Mouse (Mus musculus): ENCODE measurements at regions not wholly inside any gene's neighbourhood (a gene's known extent, or its start where the extent isn't known, plus 50 kb on each side); places are given as distances from the start of the nearest gene placed in this dataset.

GRCm38 (mm10) chr1:147703467-147703866 is 1208.9 kb downstream of the Brinp3 start:
- no peak for TF ChIP-seq POLR2A (IDR thresholded peaks at IDR 0.05; ENCODE audit: borderline replicate concordance, extremely low read depth, insufficient read depth, insufficient read length, poor library complexity, severe bottlenecking)
- TF ChIP-seq CTCF (IDR thresholded peaks at IDR 0.05; ENCODE audit: borderline replicate concordance, extremely low read depth, insufficient read depth, insufficient read length), result no peak

All from brain, embryonic 14.5 days (tissue).